Mouse (Mus musculus): Measurements from ENCODE around the gene Zfp652.
A peak's percentile ranks its signal among the peaks of the same experiment; 100 is the strongest.
"Not testable (repeated sequence)": the region's sequence is repeated elsewhere in the genome, so short reads cannot be mapped to it uniquely, and the experiment has no call there.

The Zfp652 gene

GRCm38 (mm10) chr11:95712085-95712562 lies 349 bp upstream of the Zfp652 start:
- DNase-seq (ENCODE audit: low spot score in 2 of 2), result peak; percentile 15 to 24

GRCm38 (mm10) chr11:95713225-95713810 lies 845 bp downstream of the Zfp652 start:
- peak; percentile 33 to 39 for DNase-seq (ENCODE audit: low spot score in 2 of 2)

GRCm38 (mm10) chr11:95713811-95714241 lies 1.4 kb downstream of the Zfp652 start:
- DNase-seq (ENCODE audit: low spot score in 2 of 2), result no peak

GRCm38 (mm10) chr11:95714411-95714810 lies 1.9 kb downstream of the Zfp652 start:
- no peak for DNase-seq (ENCODE audit: low spot score in 2 of 2)

- DNase-seq (ENCODE audit: low spot score in 2 of 2), result no peak
These were observed 3.7 kb downstream of the Zfp652 start for GRCm38 (mm10) chr11:95716136-95716535.

- no peak for DNase-seq (ENCODE audit: low spot score in 2 of 2)
These were observed 6.9 kb downstream of the Zfp652 start for GRCm38 (mm10) chr11:95719356-95719755.

GRCm38 (mm10) chr11:95723287-95723686 lies 10.8 kb downstream of the Zfp652 start, which contains the start of gene B130006D01Rik:
Gene B130006D01Rik (plus strand): TSS chr11:95723587.
- no peak for DNase-seq (ENCODE audit: low spot score in 2 of 2)

GRCm38 (mm10) chr11:95724466-95724865 lies 12.0 kb downstream of the Zfp652 start:
- no peak for DNase-seq (ENCODE audit: low spot score in 2 of 2)

- no peak for DNase-seq (ENCODE audit: low spot score in 2 of 2)
These were observed 13.7 kb downstream of the Zfp652 start for GRCm38 (mm10) chr11:95726156-95726555.

- no peak for DNase-seq (ENCODE audit: low spot score in 2 of 2)
These were observed 15.5 kb downstream of the Zfp652 start for GRCm38 (mm10) chr11:95727947-95728346.

GRCm38 (mm10) chr11:95728916-95729907 lies 16.7 kb downstream of the Zfp652 start:
- DNase-seq (ENCODE audit: low spot score in 2 of 2), result no peak

GRCm38 (mm10) chr11:95734485-95734884 lies 22.0 kb downstream of the Zfp652 start:
- no peak for DNase-seq (ENCODE audit: low spot score in 2 of 2)

GRCm38 (mm10) chr11:95737811-95738210 lies 25.3 kb downstream of the Zfp652 start:
- peak; percentile 13 to 51 for DNase-seq (ENCODE audit: low spot score in 2 of 2)

GRCm38 (mm10) chr11:95744521-95744920 lies 32.0 kb downstream of the Zfp652 start:
- no peak for DNase-seq (ENCODE audit: low spot score in 2 of 2)

- no peak for DNase-seq (ENCODE audit: low spot score in 2 of 2)
These were observed 34.3 kb downstream of the Zfp652 start for GRCm38 (mm10) chr11:95746821-95747220.

- DNase-seq (ENCODE audit: low spot score in 2 of 2), result no peak
These were observed 35.9 kb downstream of the Zfp652 start for GRCm38 (mm10) chr11:95748331-95748730.

- DNase-seq (ENCODE audit: low spot score in 2 of 2), result no peak
These were observed 37.1 kb downstream of the Zfp652 start for GRCm38 (mm10) chr11:95749619-95750018.

GRCm38 (mm10) chr11:95750995-95751394 lies 38.5 kb downstream of the Zfp652 start:
- peak; percentile 69 to 79 for DNase-seq (ENCODE audit: low spot score in 2 of 2)

GRCm38 (mm10) chr11:95755137-95755536 lies 42.7 kb downstream of the Zfp652 start:
- not testable (repeated sequence) for DNase-seq (ENCODE audit: low spot score in 2 of 2)

- DNase-seq (ENCODE audit: low spot score in 2 of 2), result no peak
These were observed 48.0 kb downstream of the Zfp652 start for GRCm38 (mm10) chr11:95760521-95760920.

GRCm38 (mm10) chr11:95762996-95763395 lies 50.5 kb downstream of the Zfp652 start:
- no peak for DNase-seq (ENCODE audit: low spot score in 2 of 2)

- DNase-seq (ENCODE audit: low spot score in 2 of 2), result no peak
These were observed 52.3 kb downstream of the Zfp652 start for GRCm38 (mm10) chr11:95764806-95765205.

- DNase-seq (ENCODE audit: low spot score in 2 of 2), result no peak
These were observed 52.9 kb downstream of the Zfp652 start for GRCm38 (mm10) chr11:95765334-95765733.

Measured in urinary bladder, postnatal 36 days (tissue).